Mouse (Mus musculus): ENCODE data around the gene Znrf3.

GRCm38 (mm10) chr11:5429396-5430190 is 15.1 kb downstream of the Znrf3 start:
- TF ChIP-seq GATA1 (IDR thresholded peaks at IDR 0.05; ENCODE audit: borderline replicate concordance, low read length) (no peak), FLI1 (IDR thresholded peaks at IDR 0.05; ENCODE audit: low read length) (no peak)

All from megakaryocyte, embryonic 14.5 days (primary cell).